Mouse (Mus musculus) embryonic facial prominence, embryonic 12.5 days (tissue): Measurements from ENCODE around the gene Map7d1. TPM values are rescaled to one million over a fixed set of nuclear protein-coding genes. Genes with fewer than 3 reads are reported as not detected.
A peak's percentile ranks its signal among the peaks of the same experiment; 100 is the strongest.

Experiments used
- ATAC-seq: fragments of 200-750 bp; cut with Nextera tagmentation; 2 replicates; pipeline ENCODE4 v1.8.0; 2017; ENCODE audit not compliant: insufficient number of reproducible peaks, insufficient read depth, low FRiP score, low TSS enrichment
- H3K27ac ChIP-seq: fragments of 300-500 bp; sonication (generic); 2 replicates; pipeline ENCODE4 v1.5.1; 2016; ENCODE audit warnings: mild to moderate bottlenecking
- H3K27me3 ChIP-seq: fragments of 300-500 bp; sonication (generic); 2 replicates; pipeline ENCODE4 v1.6.1; 2016; ENCODE audit warnings: mild to moderate bottlenecking, moderate library complexity
- H3K36me3 ChIP-seq: fragments of 300-500 bp; sonication (generic); 2 replicates; pipeline ENCODE4 v1.6.1; 2016; ENCODE audit warnings: mild to moderate bottlenecking
- H3K4me1 ChIP-seq: fragments of 300-500 bp; sonication (generic); 2 replicates; pipeline ENCODE4 v1.6.1; 2016
- H3K4me2 ChIP-seq: fragments of 300-500 bp; sonication (generic); replicated peaks from 2 replicates; pipeline ENCODE4 v1.6.1; 2016; ENCODE audit warnings: mild to moderate bottlenecking, moderate library complexity
- H3K4me3 ChIP-seq: fragments of 300-500 bp; sonication (generic); 2 replicates; pipeline ENCODE4 v1.5.1; 2016; ENCODE audit warnings: mild to moderate bottlenecking
- H3K9ac ChIP-seq: fragments of 300-500 bp; sonication (generic); 2 replicates; pipeline ENCODE4 v1.6.1; 2016; ENCODE audit warnings: mild to moderate bottlenecking, moderate library complexity
- H3K9me3 ChIP-seq: fragments of 300-500 bp; sonication (generic); 2 replicates; pipeline ENCODE4 v1.6.1; 2016; ENCODE audit warnings: mild to moderate bottlenecking, moderate library complexity
- WGBS: fragments of 180-500 bp; shearing (Covaris S2); methylation state at CpG from one replicate; pipeline ENCODE4 v1.1.7; 2016; 5-methylcytosine and 5-hydroxymethylcytosine counted together
- polyA plus RNA-seq: library from polyadenylated mRNA; unstranded; fragments of >200 nt; fragmentation: Nextera tagmentation; extraction: Ambion mirVana; gene quantifications from 2 replicates; pipeline ENCODE4 v1.2.1, GENCODE M21; 2016

The Map7d1 gene
- polyA plus RNA-seq, 1 experiment from 2014 or later = 95.8 TPM

DNA sequence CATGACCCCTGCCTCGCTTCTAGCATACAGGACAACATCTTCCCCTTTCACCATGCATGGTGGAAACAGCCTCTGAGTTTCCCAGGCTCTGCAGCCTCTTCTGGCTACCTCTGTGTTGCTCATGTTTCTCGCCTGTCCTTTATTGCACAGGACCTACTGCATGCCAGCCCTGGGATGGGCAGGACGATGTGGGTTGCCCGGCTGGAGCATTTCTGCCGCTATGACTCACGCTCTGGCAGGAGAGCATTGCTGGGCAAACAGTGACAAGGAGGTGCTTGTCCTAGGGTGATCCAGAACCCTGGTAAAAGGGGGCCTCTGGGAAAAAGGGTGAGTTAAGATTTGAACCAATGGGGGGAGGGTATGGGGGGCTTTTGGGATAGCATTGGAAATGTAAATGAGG, 38.4 kb downstream of the Map7d1 start:
- Histone ChIP-seq H3K4me3 (no peak overlapping the region), H3K9ac (no peak overlapping the region), H3K36me3 (no peaks in the 10 kb centered on the region), H3K27ac (no peak overlapping the region), H3K9me3 (no peaks in the 10 kb centered on the region), H3K27me3 (no peaks in the 10 kb centered on the region), H3K4me1 (no peaks in the 10 kb centered on the region), H3K4me2 (no peak overlapping the region)
- ATAC-seq = no peak
- WGBS = 89% methylated on average over 6 of the region's 6 CpGs

- Histone ChIP-seq H3K4me3 (no peak overlapping the region), H3K9ac (no peak overlapping the region), H3K9me3 (no peaks in the 10 kb centered on the region), H3K27ac (no peak overlapping the region), H3K27me3 (no peaks in the 10 kb centered on the region), H3K4me2 (no peak overlapping the region), H3K4me1 (peaks cover 3% of the 10 kb centered on the region; the same call in 1 of the 2 replicates), H3K36me3 (no peaks in the 10 kb centered on the region)
- no peak for ATAC-seq
- 60% methylated on average over 6 of the region's 6 CpGs for WGBS
Observed at GRCm38 (mm10) chr4:126207081-126207480, 49.1 kb downstream of the Map7d1 start.

DNA sequence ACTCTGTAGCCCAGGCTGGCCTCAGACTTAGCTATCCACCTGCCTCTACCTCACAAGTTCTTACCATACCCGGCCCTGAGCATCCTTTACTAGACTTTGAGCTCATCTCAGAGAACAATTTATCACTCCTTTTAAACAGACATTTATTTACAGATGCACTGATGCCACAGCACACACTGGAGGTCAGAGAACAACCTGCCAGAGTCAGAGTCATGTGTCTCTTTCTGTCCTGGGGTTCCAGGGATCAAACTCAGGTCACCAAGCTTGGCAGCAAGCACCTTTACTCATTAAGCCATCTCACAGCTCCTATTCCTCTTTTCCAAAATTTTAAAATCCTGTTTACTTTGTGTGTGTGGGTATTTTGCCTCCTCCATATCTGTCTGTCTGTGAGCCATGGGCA, 50.8 kb downstream of the Map7d1 start:
- ATAC-seq = no peak
- Histone ChIP-seq H3K27me3 (no peaks in the 10 kb centered on the region), H3K9me3 (no peaks in the 10 kb centered on the region), H3K4me1 (peaks cover 12% of the 10 kb centered on the region), H3K9ac (no peak overlapping the region), H3K4me3 (no peak overlapping the region), H3K4me2 (no peak overlapping the region), H3K36me3 (no peaks in the 10 kb centered on the region), H3K27ac (no peak overlapping the region)
- 63% methylated on average over 1 of the region's 1 CpGs for WGBS

GRCm38 (mm10) chr4:126204661-126205230, 51.4 kb downstream of the Map7d1 start:
- Histone ChIP-seq H3K27me3 (no peaks in the 10 kb centered on the region), H3K27ac (no peak overlapping the region), H3K4me3 (no peak overlapping the region), H3K36me3 (no peaks in the 10 kb centered on the region), H3K4me1 (peaks cover 18% of the 10 kb centered on the region), H3K9ac (no peak overlapping the region), H3K9me3 (no peaks in the 10 kb centered on the region), H3K4me2 (no peak overlapping the region)
- WGBS = 80% methylated on average over 12 of the region's 12 CpGs
- ATAC-seq = no peak

GRCm38 (mm10) chr4:126204016-126204415, 52.1 kb downstream of the Map7d1 start:
- Histone ChIP-seq H3K9ac (no peak overlapping the region), H3K4me2 (no peak overlapping the region), H3K4me1 (peaks cover 23% of the 10 kb centered on the region), H3K27me3 (no peaks in the 10 kb centered on the region), H3K27ac (peak overlapping the region; percentile 63; the same call in 1 of the 2 replicates), H3K9me3 (no peaks in the 10 kb centered on the region), H3K36me3 (no peaks in the 10 kb centered on the region), H3K4me3 (no peak overlapping the region)
- WGBS = 82% methylated on average over 8 of the region's 8 CpGs
- ATAC-seq = no peak

DNA sequence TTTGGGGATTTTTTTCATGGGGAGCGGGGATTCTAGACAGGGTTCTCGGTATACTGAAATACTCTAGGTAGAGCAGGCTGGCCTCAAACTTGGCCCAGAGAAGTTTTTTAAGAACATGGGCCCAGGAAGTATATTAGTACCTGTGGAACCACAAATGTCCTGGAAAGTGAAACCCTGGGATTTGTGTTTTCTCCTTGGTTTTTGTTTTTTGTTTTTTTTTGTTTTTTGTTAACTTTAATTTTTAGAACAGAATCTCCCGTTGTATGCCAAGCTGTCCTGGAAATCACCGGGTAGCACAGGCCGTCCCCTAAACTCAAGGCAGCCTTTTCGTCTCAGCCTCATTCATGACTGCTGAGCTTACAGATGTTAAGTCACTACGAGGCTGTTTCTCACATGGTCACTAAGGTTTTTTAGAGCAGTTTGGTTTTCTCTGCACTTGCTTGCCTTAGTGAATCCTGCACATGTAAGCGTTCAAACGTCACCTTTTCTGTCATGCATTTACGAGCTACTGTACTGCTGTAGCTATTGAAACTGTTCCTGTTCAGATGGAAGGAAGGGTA, 52.7 kb downstream of the Map7d1 start:
- WGBS = 71% methylated on average over 10 of the region's 10 CpGs

GRCm38 (mm10) chr4:126202303-126203181, 53.6 kb downstream of the Map7d1 start, which contains the start of gene Thrap3:
Thrap3 (minus strand) TSS chr4:126202760.
- H3K36me3 ChIP-seq = no peaks in the 10 kb centered on the region
- under 1% methylated on average over 70 of the region's 75 CpGs for WGBS
- H3K4me1 ChIP-seq = peaks cover 25% of the 10 kb centered on the region
- H3K4me3 ChIP-seq = peak within 1 kb of the TSS; percentile 83
- peak within 1 kb of the TSS; percentile 97 for H3K27ac ChIP-seq
- peak; percentile 98 for ATAC-seq
- H3K9ac ChIP-seq = peak within 1 kb of the TSS; percentile 76
- H3K9me3 ChIP-seq = no peaks in the 10 kb centered on the region
- H3K4me2 ChIP-seq = peak within 1 kb of the TSS; percentile 68
- no peaks in the 10 kb centered on the region for H3K27me3 ChIP-seq

More for the DNA sequence above, 52.7 kb downstream of the Map7d1 start:
- Histone ChIP-seq H3K9me3 (no peaks in the 10 kb centered on the region), H3K4me1 (peaks cover 25% of the 10 kb centered on the region), H3K9ac (peak overlapping the region; percentile 48; the same call in 1 of the 2 replicates), H3K4me2 (peak overlapping the region; percentile 52), H3K27ac (peak overlapping the region; percentile 97), H3K4me3 (peak overlapping the region; percentile 83), H3K27me3 (no peaks in the 10 kb centered on the region), H3K36me3 (no peaks in the 10 kb centered on the region)
- no peak for ATAC-seq

DNA sequence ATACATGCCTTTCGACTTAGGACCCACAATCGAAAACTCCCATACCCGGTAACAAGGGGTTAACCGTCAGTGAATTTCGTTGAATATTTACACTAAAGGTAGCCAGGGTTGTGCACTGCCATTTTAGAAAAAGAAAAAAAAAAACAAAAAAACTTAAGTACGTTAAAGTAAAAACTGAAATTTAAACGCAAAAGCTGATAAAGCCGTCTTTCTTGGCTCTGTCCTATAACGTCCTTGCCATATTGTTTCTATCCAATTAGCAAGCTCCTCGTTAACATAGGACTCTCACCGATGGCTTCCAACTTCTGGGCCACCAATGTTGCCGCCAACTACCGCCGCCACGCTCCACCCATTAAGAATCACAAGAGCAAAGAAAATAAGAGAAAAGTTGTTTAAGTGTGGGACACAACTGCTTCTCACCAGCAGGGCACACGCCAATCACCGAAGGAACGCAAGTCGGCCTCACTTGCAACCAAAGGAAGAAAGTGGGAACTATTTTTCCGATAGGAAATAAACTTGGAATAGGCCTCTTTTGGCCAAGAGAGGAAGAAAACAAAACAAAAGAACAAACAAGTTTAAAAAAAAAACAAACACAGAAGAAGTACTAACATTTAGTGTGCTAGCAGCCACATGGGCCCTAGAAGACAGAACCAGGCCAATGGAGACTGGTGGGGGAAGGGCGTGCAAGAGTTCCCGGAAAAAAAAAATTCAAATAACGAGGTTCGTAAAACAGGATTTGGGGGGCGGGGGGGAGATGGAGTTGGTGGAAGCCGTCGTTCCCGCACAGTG, 54.4 kb downstream of the Map7d1 start:
- H3K4me2 ChIP-seq = peak overlapping the region; percentile 68
- H3K9ac ChIP-seq = peak overlapping the region; percentile 76
- H3K27ac ChIP-seq = peak overlapping the region; percentile 97
- no peaks in the 10 kb centered on the region for H3K9me3 ChIP-seq
- peaks cover 25% of the 10 kb centered on the region for H3K4me1 ChIP-seq
- peak overlapping the region; percentile 83 for H3K4me3 ChIP-seq
- no peaks in the 10 kb centered on the region for H3K36me3 ChIP-seq
- WGBS = 1% methylated on average over 28 of the region's 28 CpGs
- ATAC-seq = no peak
- no peaks in the 10 kb centered on the region for H3K27me3 ChIP-seq

- H3K27me3 ChIP-seq = no peaks in the 10 kb centered on the region
- no peaks in the 10 kb centered on the region for H3K9me3 ChIP-seq
- no peaks in the 10 kb centered on the region for H3K36me3 ChIP-seq
- peak overlapping the region; percentile 68 for H3K4me2 ChIP-seq
- WGBS = 43% methylated on average over 2 of the region's 2 CpGs
- no peak overlapping the region for H3K27ac ChIP-seq
- peaks cover 25% of the 10 kb centered on the region for H3K4me1 ChIP-seq
- peak overlapping the region; percentile 83 for H3K4me3 ChIP-seq
- peak overlapping the region; percentile 76 for H3K9ac ChIP-seq
- no peak for ATAC-seq
Observed at GRCm38 (mm10) chr4:126200656-126201055, 55.5 kb downstream of the Map7d1 start.

- Histone ChIP-seq H3K36me3 (0 out of 2 replicates have a peak, but pooled peaks cover 1% of the 10 kb centered on the region), H3K9me3 (no peaks in the 10 kb centered on the region), H3K27ac (no peak overlapping the region), H3K4me1 (peaks cover 25% of the 10 kb centered on the region), H3K4me2 (peak overlapping the region; percentile 68), H3K9ac (no peak overlapping the region), H3K27me3 (no peaks in the 10 kb centered on the region), H3K4me3 (peak overlapping the region; percentile 83)
- ATAC-seq = no peak
- 50% methylated on average over 1 of the region's 1 CpGs for WGBS
Observed at GRCm38 (mm10) chr4:126200036-126200435, 56.1 kb downstream of the Map7d1 start.

- Histone ChIP-seq H3K36me3 (peaks cover 5% of the 10 kb centered on the region; the same call in 1 of the 2 replicates), H3K4me2 (peak overlapping the region; percentile 68), H3K9me3 (no peaks in the 10 kb centered on the region), H3K27ac (no peak overlapping the region), H3K27me3 (no peaks in the 10 kb centered on the region), H3K4me3 (no peak overlapping the region), H3K9ac (no peak overlapping the region), H3K4me1 (peaks cover 25% of the 10 kb centered on the region)
- 81% methylated on average over 6 of the region's 6 CpGs for whole genome bisulfite sequencing
- no peak for ATAC-seq
Observed at GRCm38 (mm10) chr4:126199556-126199955, 56.6 kb downstream of the Map7d1 start.
